Mouse (Mus musculus): Measurements from ENCODE around the gene Pnn. TPM values are rescaled to one million over a fixed set of nuclear protein-coding genes. Genes with fewer than 3 reads are reported as not detected.

Pnn gene
- 84.8 TPM for polyA plus RNA-seq (2017; shearing (Covaris generic))

DNA sequence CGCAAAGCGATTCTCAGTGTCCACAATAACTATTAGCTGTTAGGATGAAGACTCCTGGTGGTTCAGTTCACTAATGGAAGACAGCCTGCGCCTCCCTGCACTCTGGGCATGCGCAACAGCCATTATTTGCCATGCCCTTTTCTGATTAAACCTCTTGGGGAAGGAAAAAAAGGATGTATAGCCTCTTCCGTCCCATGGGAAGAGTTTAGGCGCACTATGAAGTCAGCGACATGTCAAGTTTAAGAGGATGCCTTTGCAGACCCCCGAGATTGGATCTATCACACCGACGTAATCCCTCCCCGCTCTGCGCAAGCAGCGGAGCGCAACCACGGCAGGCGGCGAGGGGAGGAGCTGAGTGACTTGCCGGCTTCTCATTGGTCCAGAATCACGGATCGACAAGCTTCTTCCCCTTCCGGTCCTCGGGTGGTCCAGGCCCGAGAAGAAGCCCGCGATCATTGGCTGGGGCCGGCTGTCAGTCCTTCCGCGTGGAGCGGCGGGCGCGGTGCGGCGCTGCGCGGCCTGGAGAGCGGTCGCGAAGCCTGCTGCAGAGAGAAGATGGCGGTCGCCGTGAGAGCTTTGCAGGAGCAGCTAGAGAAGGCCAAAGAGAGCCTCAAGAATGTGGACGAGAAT is at the start of gene Pnn:
Pnn (plus strand) TSS at position 437 of the 630 bp plus-strand sequence.

DNA sequence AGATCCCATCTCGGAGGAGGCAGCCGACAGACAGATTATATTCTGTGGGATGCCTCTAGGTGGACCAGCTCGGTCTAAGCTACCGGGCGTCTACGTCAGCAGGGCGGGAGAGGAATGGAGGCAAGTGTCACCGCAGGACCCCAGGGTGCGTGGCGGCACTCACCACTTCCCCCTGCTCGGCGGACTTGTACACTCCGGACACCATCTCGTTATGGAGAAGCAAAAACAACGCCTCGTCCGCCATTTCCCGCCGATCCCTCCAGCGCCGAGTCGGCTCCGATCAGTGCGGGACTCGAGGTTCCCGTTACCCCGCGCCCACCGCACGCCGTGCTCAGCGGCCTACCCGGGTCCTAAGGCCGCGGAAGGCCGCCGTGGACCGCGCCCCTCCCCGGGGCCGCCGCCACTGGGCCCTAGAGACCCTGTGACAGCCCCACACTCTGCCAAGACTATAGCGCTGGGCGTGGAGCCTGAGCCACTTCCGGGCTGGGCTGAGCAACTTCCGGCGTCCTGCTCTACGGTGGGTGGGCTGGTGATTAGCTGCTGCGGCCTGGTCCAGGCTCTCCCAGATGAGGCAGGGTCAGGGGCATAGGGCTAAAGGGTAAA is 5.6 kb upstream of the Pnn start, which contains the start of gene Trappc6b:
Trappc6b (minus strand) TSS at position 480 of the 603 bp plus-strand sequence.

DNA sequence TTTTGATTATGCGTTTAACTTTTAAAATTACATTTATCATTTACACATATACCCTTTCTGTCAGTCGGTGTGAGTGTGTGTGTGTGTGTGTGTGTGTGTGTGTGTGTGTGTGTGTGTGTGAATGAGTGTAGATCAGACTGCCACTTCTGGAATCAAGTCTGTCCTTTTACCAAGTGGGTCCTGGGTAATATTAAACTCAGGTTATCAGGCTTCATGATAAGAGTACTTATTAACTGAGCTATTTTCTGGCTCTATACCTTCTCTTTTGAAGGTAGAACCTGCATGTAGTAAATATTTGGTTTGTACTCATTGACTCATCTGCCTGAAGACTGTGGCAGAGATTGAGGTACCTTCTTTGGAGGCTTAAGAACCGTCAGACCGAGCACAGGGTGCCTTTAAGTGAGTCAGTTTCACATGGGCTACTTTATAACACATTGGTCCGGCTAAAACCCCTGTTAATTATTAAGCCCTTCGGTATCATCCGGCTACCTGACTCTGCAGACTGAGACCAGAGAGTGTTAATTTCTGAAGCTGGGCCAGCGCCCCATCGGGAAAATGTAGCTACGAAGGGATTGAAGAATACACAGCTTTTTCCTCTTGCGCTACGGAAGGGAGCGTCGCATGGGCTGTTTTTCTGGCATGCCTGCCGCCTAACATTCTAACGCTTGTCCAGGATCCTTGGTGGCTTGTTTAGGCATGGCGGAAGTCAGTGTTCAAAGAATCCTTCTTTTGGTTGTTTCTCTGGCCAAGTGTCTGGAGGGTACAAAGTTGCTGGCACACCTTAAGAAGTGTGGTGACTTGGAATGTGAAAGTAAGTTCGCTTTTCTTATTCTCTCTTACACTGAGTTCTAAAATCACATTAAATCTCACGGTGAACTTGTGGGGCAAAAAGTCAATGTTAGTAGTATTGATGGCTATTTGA is 28.7 kb downstream of the Pnn start, which contains the start of gene Mia2:
Mia2 (plus strand) TSS at position 696 of the 922 bp plus-strand sequence.

Other genes with a start within 250 kb of the Pnn start
- 25.2 TPM for gene Sec23a, start 54.9 kb upstream of the Pnn start, polyA plus RNA-seq (2017; shearing (Covaris generic))
- 14.7 TPM for gene Gemin2, start 53.5 kb upstream of the Pnn start, polyA plus RNA-seq (2017; shearing (Covaris generic))
- 90.5 TPM for gene Trappc6b, start 5.4 kb upstream of the Pnn start, polyA plus RNA-seq (2017; shearing (Covaris generic))
- 152 TPM for gene Mia2, start 28.9 kb downstream of the Pnn start, polyA plus RNA-seq (2017; shearing (Covaris generic))
- gene Fbxo33, start 152.8 kb downstream of the Pnn start, polyA plus RNA-seq (2017; shearing (Covaris generic)) = 88.3 TPM